Mouse (Mus musculus) urinary bladder, postnatal 36 days (tissue): Measurements from ENCODE around the gene Gpr27.

Experiments used
- DNase-seq, 2 experiments: peaks; one replicate each; pipeline ENCODE4 v3.0.0; 2022; ENCODE audit warnings: low spot score in 2 of 2, mixed read lengths in 1 of 2

The Gpr27 gene

GRCm38 (mm10) chr6:99692206-99692915, at the start of gene Gpr27:
Gene Gpr27 (plus strand): TSS chr6:99692679.
- peak; percentile 15 to 36 for DNase-seq

- DNase-seq, result peak; percentile 41 to 78
Observed at GRCm38 (mm10) chr6:99643439-99644199, 48.9 kb upstream of the Gpr27 start.

GRCm38 (mm10) chr6:99644386-99644785, 48.1 kb upstream of the Gpr27 start:
- DNase-seq, result no peak

- DNase-seq, result no peak
Observed at GRCm38 (mm10) chr6:99644876-99645275, 47.6 kb upstream of the Gpr27 start.

GRCm38 (mm10) chr6:99646344-99646743, 46.1 kb upstream of the Gpr27 start:
- DNase-seq, result no peak

GRCm38 (mm10) chr6:99649307-99649706, 43.2 kb upstream of the Gpr27 start:
- DNase-seq, result no peak

- DNase-seq, result no peak
Observed at GRCm38 (mm10) chr6:99652341-99652740, 40.1 kb upstream of the Gpr27 start.

- no peak for DNase-seq
Observed at GRCm38 (mm10) chr6:99654343-99654742, 38.1 kb upstream of the Gpr27 start.

GRCm38 (mm10) chr6:99655488-99655887, 37.0 kb upstream of the Gpr27 start:
- no peak for DNase-seq

GRCm38 (mm10) chr6:99656088-99656487, 36.4 kb upstream of the Gpr27 start:
- DNase-seq, result no peak

- peak in 1 of 2 experiments; percentile 22 for DNase-seq
Observed at GRCm38 (mm10) chr6:99658586-99658985, 33.9 kb upstream of the Gpr27 start.

GRCm38 (mm10) chr6:99660443-99660842, 32.0 kb upstream of the Gpr27 start:
- no peak for DNase-seq

- no peak for DNase-seq
Observed at GRCm38 (mm10) chr6:99663232-99663631, 29.2 kb upstream of the Gpr27 start.

GRCm38 (mm10) chr6:99665457-99666317, 26.8 kb upstream of the Gpr27 start:
- DNase-seq, result no peak

- DNase-seq, result peak; percentile 27 to 62
Observed at GRCm38 (mm10) chr6:99666318-99667171, 25.9 kb upstream of the Gpr27 start, which contains the start of the genes Eif4e3 and Gm20696. Gene Eif4e3 (minus strand): TSS chr6:99666771. Gene Gm20696 (minus strand): TSS chr6:99666797.

- DNase-seq, result no peak
Observed at GRCm38 (mm10) chr6:99667290-99667689, 25.2 kb upstream of the Gpr27 start.

- no peak for DNase-seq
Observed at GRCm38 (mm10) chr6:99669481-99670325, 22.8 kb upstream of the Gpr27 start.

- peak in 1 of 2 experiments; percentile 60 for DNase-seq
Observed at GRCm38 (mm10) chr6:99670481-99671119, 21.9 kb upstream of the Gpr27 start.

- no peak for DNase-seq
Observed at GRCm38 (mm10) chr6:99671768-99672167, 20.7 kb upstream of the Gpr27 start.

GRCm38 (mm10) chr6:99674482-99674881, 18.0 kb upstream of the Gpr27 start:
- DNase-seq, result no peak
